Mouse (Mus musculus) kidney, adult 2 months (tissue): Measurements from ENCODE around the gene Prpsap1. TPM values are rescaled to one million over a fixed set of nuclear protein-coding genes. Genes with fewer than 3 reads are reported as not detected.

ENCODE experiments used
- DNase-seq: peaks from one replicate; pipeline ENCODE4 v3.0.0; 2021
- H3K27ac ChIP-seq: fragments of 200-500 bp; 2 replicates; pipeline ENCODE4 v1.5.1; 2012; ENCODE audit warnings: low read depth, low read length, control low read depth, inconsistent platforms; ENCODE audit not compliant: insufficient read depth
- H3K27me3 ChIP-seq: fragments of 200-500 bp; replicated peaks from 2 replicates; pipeline ENCODE4 v1.6.1; 2012; ENCODE audit warnings: mild to moderate bottlenecking, moderate library complexity, low read length, inconsistent platforms; ENCODE audit not compliant: control insufficient read depth, insufficient read depth
- H3K36me3 ChIP-seq: fragments of 200-500 bp; 2 replicates; pipeline ENCODE4 v1.6.1; 2012; ENCODE audit warnings: mild to moderate bottlenecking, moderate library complexity, low read length, inconsistent platforms; ENCODE audit not compliant: control insufficient read depth, insufficient read depth
- H3K4me1 ChIP-seq: fragments of 200-500 bp; 2 replicates; pipeline ENCODE4 v1.6.1; 2011; ENCODE audit warnings: low read length; ENCODE audit not compliant: control insufficient read depth, insufficient read depth
- H3K4me3 ChIP-seq: fragments of 200-500 bp; 2 replicates; pipeline ENCODE4 v1.5.1; 2011; ENCODE audit warnings: mild to moderate bottlenecking, low read depth, low read length, control low read depth; ENCODE audit not compliant: insufficient read depth
- CTCF ChIP-seq: fragments of 200-500 bp; conservative IDR thresholded peaks from 2 replicates; pipeline ENCODE4 v1.5.1; 2011; ENCODE audit warnings: low read depth, mild to moderate bottlenecking, control low read depth, low read length, moderate library complexity, mixed read lengths; ENCODE audit not compliant: insufficient read depth, insufficient read length
- POLR2A ChIP-seq: fragments of 200-500 bp; IDR thresholded peaks from one replicate; pipeline ENCODE4 v1.6.1; 2011; ENCODE audit warnings: low read depth, low read length, control low read depth
- WGBS: fragments of 180-500 bp; shearing (Covaris S2); methylation state at CpG from one replicate; pipeline ENCODE4 v1.1.7; 2018; 5-methylcytosine and 5-hydroxymethylcytosine counted together
- polyA plus RNA-seq: library from polyadenylated mRNA; depleted of rRNA; stranded (reverse); fragments of >200 nt; gene quantifications from 2 replicates; pipeline ENCODE4 v1.2.3, GENCODE M21; 2012

Gene Prpsap1
- polyA plus RNA-seq, 1 experiment: 87.5 TPM

GRCm38 (mm10) chr11:116437541-116437940, 56.5 kb downstream of the Prpsap1 start:
- Histone ChIP-seq H3K4me1 (peaks cover 23% of the 10 kb centered on the region), H3K27me3 (no peaks in the 10 kb centered on the region), H3K4me3 (no peak overlapping the region), H3K27ac (no peak overlapping the region), H3K36me3 (no peaks in the 10 kb centered on the region; the same call in 1 of the 2 replicates)
- 61% methylated on average over 11 of the region's 11 CpGs for WGBS
- DNase-seq: no peak
- TF ChIP-seq POLR2A: no peak

GRCm38 (mm10) chr11:116436725-116437331, 57.2 kb downstream of the Prpsap1 start:
- TF ChIP-seq POLR2A: no peak
- TF ChIP-seq CTCF: no peak
- WGBS: 11% methylated on average over 4 of the region's 4 CpGs
- peak overlapping the region; percentile 58 for H3K27ac ChIP-seq
- peaks cover 23% of the 10 kb centered on the region for H3K4me1 ChIP-seq
- no peaks in the 10 kb centered on the region for H3K27me3 ChIP-seq
- H3K4me3 ChIP-seq: no peak overlapping the region
- H3K36me3 ChIP-seq: no peaks in the 10 kb centered on the region; the same call in 1 of the 2 replicates
- DNase-seq: peak; percentile 70

GRCm38 (mm10) chr11:116435992-116436724, 57.8 kb downstream of the Prpsap1 start:
- Histone ChIP-seq H3K4me3 (no peak overlapping the region), H3K36me3 (no peaks in the 10 kb centered on the region; the same call in 1 of the 2 replicates), H3K27me3 (no peaks in the 10 kb centered on the region), H3K4me1 (peaks cover 25% of the 10 kb centered on the region), H3K27ac (peak overlapping the region; percentile 30; the same call in 1 of the 2 replicates)
- DNase-seq: peak; percentile 17
- TF ChIP-seq POLR2A: no peak
- no peak for TF ChIP-seq CTCF
- 38% methylated on average over 5 of the region's 5 CpGs for WGBS

GRCm38 (mm10) chr11:116434967-116435752, 58.8 kb downstream of the Prpsap1 start:
- TF ChIP-seq CTCF (no peak), POLR2A (no peak)
- no peaks in the 10 kb centered on the region for H3K27me3 ChIP-seq
- no peaks in the 10 kb centered on the region; the same call in 1 of the 2 replicates for H3K36me3 ChIP-seq
- H3K4me3 ChIP-seq: peak overlapping the region; percentile 95
- peak; percentile 89 for DNase-seq
- peaks cover 29% of the 10 kb centered on the region for H3K4me1 ChIP-seq
- peak overlapping the region; percentile 97 for H3K27ac ChIP-seq
- 33% methylated on average over 12 of the region's 12 CpGs for WGBS

- under 1% methylated on average over 51 of the region's 67 CpGs for WGBS
- H3K4me3 ChIP-seq: peak overlapping the region; percentile 95
- H3K27ac ChIP-seq: peak overlapping the region; percentile 97
- peak; percentile 75 for DNase-seq
- no peaks in the 10 kb centered on the region for H3K27me3 ChIP-seq
- peaks cover 32% of the 10 kb centered on the region for H3K4me1 ChIP-seq
- TF ChIP-seq POLR2A: no peak
- TF ChIP-seq CTCF: no peak
- no peaks in the 10 kb centered on the region; the same call in 1 of the 2 replicates for H3K36me3 ChIP-seq
Measured at GRCm38 (mm10) chr11:116434287-116434966, 59.6 kb downstream of the Prpsap1 start.

GRCm38 (mm10) chr11:116433356-116434286, 60.4 kb downstream of the Prpsap1 start, which contains the start of gene Ubald2:
TSS of gene Ubald2 (plus strand) at chr11:116434094.
- Histone ChIP-seq H3K27me3 (no peaks in the 10 kb centered on the region), H3K27ac (peak within 1 kb of the TSS; percentile 97), H3K36me3 (no peaks in the 10 kb centered on the region; the same call in 1 of the 2 replicates), H3K4me1 (peaks cover 39% of the 10 kb centered on the region), H3K4me3 (peak within 1 kb of the TSS; percentile 95)
- 2% methylated on average over 66 of the region's 66 CpGs for WGBS
- TF ChIP-seq POLR2A (peak; percentile 45), CTCF (no peak)
- peak; percentile 100 for DNase-seq
